Mouse (Mus musculus): ENCODE results near the gene Gigyf2.

Gigyf2 gene

GRCm38 (mm10) chr1:87326742-87327163 lies at the start of gene Gigyf2:
Gene Gigyf2, plus strand, starts transcription at chr1:87326998.
- DNase-seq (ENCODE audit: low spot score in 2 of 2): peak; percentile 96 to 98

GRCm38 (mm10) chr1:87280281-87280680 lies 46.5 kb upstream of the Gigyf2 start:
- DNase-seq (ENCODE audit: low spot score in 2 of 2): no peak

GRCm38 (mm10) chr1:87281599-87282412 lies 45.0 kb upstream of the Gigyf2 start:
- DNase-seq (ENCODE audit: low spot score in 2 of 2): no peak

- DNase-seq (ENCODE audit: low spot score in 2 of 2): no peak
Measured at GRCm38 (mm10) chr1:87282413-87282788, 44.4 kb upstream of the Gigyf2 start.

GRCm38 (mm10) chr1:87283410-87283960 lies 43.3 kb upstream of the Gigyf2 start:
- no peak for DNase-seq (ENCODE audit: low spot score in 2 of 2)

GRCm38 (mm10) chr1:87287105-87287504 lies 39.7 kb upstream of the Gigyf2 start:
- no peak for DNase-seq (ENCODE audit: low spot score in 2 of 2)

GRCm38 (mm10) chr1:87291416-87291815 lies 35.4 kb upstream of the Gigyf2 start:
- DNase-seq (ENCODE audit: low spot score in 2 of 2): no peak

- DNase-seq (ENCODE audit: low spot score in 2 of 2): peak in 1 of 2 experiments; percentile 34
Measured at GRCm38 (mm10) chr1:87292420-87293190, 34.2 kb upstream of the Gigyf2 start.

- DNase-seq (ENCODE audit: low spot score in 2 of 2): no peak
Measured at GRCm38 (mm10) chr1:87294063-87294710, 32.6 kb upstream of the Gigyf2 start.

- no peak for DNase-seq (ENCODE audit: low spot score in 2 of 2)
Measured at GRCm38 (mm10) chr1:87294951-87295350, 31.8 kb upstream of the Gigyf2 start.

GRCm38 (mm10) chr1:87297346-87297925 lies 29.4 kb upstream of the Gigyf2 start:
- DNase-seq (ENCODE audit: low spot score in 2 of 2): no peak

- no peak for DNase-seq (ENCODE audit: low spot score in 2 of 2)
Measured at GRCm38 (mm10) chr1:87300360-87301286, 26.2 kb upstream of the Gigyf2 start.

- no peak for DNase-seq (ENCODE audit: low spot score in 2 of 2)
Measured at GRCm38 (mm10) chr1:87301971-87302370, 24.8 kb upstream of the Gigyf2 start.

- no peak for DNase-seq (ENCODE audit: low spot score in 2 of 2)
Measured at GRCm38 (mm10) chr1:87308952-87309351, 17.8 kb upstream of the Gigyf2 start.

- DNase-seq (ENCODE audit: low spot score in 2 of 2): no peak
Measured at GRCm38 (mm10) chr1:87309621-87310020, 17.2 kb upstream of the Gigyf2 start.

- DNase-seq (ENCODE audit: low spot score in 2 of 2): no peak
Measured at GRCm38 (mm10) chr1:87312681-87313080, 14.1 kb upstream of the Gigyf2 start.

- no peak for DNase-seq (ENCODE audit: low spot score in 2 of 2)
Measured at GRCm38 (mm10) chr1:87313116-87313515, 13.7 kb upstream of the Gigyf2 start.

GRCm38 (mm10) chr1:87313843-87314570 lies 12.8 kb upstream of the Gigyf2 start:
- DNase-seq (ENCODE audit: low spot score in 2 of 2): no peak

GRCm38 (mm10) chr1:87315431-87315830 lies 11.4 kb upstream of the Gigyf2 start:
- no peak for DNase-seq (ENCODE audit: low spot score in 2 of 2)

- no peak for DNase-seq (ENCODE audit: low spot score in 2 of 2)
Measured at GRCm38 (mm10) chr1:87315894-87316293, 10.9 kb upstream of the Gigyf2 start.
